Mouse (Mus musculus) cerebellum, adult 9-11 months (tissue): ENCODE measurements at regions not wholly inside any gene's neighbourhood (a gene's known extent, or its start where the extent isn't known, plus 50 kb on each side); places are given as distances from the start of the nearest gene placed in this dataset.

ENCODE experiments used
- DNase-seq: peaks from one replicate; pipeline ENCODE4 v3.0.0; 2022

DNA sequence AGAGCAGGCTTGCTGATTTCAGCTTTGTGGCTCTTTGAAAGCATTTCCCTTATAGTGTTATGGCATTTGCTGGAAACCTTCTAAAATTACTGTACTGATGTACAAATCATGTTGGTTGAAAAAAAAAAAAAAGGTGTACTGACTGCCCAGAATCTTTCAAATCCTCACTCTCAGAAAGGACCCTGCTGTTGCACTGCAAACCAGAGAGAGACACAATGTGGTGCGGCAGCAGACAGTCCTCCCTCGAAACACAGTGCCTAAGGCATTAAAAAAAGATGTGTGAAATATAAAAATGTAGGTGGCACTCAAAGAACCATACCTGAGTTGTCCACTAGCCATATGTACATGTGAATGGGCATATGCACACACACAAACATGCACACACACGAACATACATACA lies 128.3 kb downstream of the Actr3 start:
- DNase-seq = no peak

DNA sequence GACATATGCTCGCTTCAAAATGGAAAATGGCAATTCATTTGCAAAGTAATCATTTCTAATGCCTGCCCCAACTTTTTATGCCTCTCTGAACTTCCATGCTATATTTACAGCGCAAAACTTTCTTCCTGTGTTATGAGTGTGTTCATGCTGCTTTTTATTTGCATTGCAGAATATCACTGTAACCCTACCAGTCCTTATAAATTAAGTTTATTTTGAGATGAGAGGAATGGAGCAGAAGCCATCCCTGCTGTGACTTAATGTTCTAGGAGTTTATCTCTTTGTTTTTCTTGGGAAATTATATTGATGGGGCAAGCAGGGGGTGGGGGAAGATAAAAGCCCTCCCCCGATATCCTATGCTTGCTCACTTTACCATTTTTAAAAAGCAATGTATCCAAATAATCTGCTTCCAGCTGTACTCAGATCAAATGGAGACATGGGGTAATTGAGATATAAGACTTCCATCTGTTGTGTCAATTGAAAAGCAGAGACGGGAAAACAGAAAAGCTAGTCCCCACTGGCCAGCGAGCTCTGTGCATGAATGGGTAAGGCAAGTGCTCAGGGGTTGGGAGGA lies 136.9 kb downstream of the Actr3 start:
- DNase-seq = no peak

DNA sequence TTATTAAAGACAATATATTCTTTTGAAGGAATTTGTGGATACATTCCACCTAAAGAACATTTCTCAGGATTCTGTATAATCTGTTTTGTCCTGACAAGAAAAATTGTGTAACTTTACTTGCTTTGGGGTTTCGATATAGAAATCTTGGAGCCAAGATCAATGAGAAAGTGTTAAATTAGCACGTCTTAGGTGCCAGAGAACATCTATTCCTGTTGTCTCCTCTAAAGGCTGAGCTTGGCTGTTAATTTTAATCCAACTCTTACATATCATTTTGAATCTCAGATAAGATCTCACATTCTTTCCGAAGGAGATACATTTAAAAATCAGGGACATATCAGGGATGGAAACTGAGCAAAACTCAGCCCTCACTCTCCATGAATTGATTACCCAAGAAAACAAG lies 139.9 kb downstream of the Actr3 start:
- no peak for DNase-seq

DNA sequence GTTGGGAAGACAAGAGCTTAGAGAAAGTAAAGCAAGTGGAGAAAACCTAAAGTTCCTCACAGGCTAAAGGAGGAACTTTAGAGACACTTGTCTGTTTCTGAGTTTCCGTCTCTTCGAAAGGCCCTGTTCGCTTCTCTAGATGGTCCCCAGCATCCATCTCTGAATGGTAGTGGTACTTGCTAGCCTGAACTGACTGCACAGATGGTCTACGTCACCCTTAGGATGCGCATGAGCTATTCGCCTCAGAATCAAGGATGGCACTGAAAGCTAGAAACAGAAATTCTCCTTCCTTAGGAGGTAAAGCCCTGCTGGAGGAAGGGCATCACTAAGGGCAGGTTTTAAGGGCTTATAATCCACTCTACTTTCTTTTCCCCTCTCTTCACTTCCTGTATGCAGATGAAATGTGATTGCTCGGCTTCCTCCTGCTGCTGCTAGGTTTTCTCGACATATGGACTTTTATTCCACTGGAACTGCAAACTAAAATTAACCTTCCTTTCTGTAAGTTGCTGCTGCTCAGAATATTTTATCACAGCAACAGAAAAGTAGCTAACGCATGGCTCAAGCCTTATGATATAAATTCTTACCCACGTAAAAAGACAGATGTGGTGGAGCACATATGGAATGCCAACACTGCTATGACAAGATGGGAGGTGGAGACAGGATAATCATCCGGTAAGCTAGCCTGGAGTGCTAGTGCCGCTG lies 145.1 kb downstream of the Actr3 start:
- no peak for DNase-seq

DNA sequence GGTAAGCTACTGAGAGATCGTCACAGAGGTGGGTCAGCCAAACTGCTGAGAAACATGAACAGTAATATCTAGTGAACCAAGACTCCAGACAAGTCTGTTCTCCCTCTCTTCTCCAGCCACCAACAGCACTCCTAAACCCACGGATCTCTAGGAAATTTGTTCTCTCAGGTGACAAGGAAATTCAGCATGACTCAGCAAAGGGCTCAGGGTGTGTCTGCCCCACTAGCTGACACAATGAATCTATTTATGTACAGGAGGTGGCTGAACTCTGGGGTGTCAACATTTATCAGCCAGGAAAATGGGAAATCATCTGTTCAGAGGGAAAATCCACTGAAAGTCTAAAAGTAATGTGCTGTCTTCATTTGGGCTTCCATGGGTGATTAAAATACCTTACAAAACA lies 149.2 kb downstream of the Actr3 start:
- DNase-seq = no peak

DNA sequence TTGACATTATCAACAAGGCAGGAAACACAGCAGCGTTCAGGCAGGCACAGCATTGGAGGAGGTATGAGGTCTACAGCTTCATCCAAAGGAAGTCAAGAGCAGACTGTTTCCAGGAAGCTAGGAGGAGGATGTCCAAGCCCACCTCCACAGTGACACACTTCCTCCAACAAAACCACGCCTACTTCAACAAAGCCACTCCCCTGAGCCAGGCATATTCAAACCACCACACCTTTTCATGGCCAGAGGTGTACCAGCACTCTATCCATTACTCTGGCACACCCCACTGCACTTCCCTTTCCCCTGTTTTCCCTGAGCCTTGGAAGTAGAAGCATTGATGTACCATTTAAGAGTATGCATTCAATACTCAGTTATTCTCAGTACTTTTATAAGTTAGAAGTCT lies 150.8 kb downstream of the Actr3 start:
- DNase-seq = no peak

DNA sequence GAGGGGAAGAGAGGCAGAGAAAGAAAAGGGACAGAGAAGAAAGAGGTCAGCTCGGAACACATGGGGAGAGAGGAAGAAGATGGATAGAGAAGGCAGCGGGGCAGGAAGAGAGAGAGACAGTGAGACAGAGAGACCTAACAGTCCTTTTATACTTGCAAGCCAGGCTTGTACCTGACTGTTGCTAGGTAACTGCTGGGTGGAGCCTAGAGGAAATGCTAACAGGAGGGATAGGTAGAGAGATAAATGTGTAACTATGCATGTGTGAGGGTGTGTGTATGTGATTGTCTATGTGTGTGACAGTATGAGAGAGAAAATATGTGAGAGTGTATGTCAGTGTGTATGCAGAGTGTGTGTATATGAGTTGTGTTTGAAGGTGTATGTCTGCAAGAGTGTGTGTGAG lies 161.8 kb downstream of the Actr3 start:
- DNase-seq = no peak

DNA sequence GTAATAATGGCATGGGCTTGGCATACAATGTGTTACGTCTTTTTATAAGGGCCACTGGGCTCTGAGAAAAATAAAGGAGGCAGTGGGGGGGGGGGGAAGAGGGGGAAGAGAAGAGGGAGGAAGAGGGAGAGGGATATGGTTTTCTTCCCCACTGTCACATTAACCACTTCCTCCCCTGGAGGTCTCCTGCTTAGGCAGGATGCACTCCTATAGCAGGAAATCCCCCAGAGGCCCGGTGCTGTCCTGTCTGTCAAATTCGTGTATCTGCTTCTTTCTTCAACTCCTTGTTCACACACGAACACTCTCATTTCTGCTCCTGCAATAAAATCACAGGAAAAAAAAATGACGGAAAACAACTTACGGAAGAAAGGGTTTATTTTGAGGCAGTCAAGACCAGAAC lies 171.8 kb downstream of the Actr3 start:
- DNase-seq = no peak

DNA sequence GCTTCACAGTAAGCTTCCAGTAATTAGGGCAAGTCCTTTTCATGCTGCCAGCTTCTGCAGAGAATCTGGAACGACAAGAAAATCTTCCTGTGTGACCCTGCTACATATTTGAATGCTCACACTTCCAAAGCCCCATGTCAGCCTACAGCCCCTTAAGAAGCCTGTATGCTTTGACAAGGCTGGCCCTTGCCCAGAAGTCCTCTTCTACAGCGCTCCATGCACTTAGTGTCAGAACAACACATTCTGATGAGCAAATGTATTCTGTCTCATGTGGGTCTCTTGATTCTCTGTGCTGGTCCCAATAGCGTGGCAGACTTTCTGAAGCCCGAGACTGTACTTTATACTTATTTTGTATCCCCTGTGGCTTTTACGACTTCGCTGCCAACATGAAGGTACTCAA lies 172.5 kb downstream of the Actr3 start:
- no peak for DNase-seq

DNA sequence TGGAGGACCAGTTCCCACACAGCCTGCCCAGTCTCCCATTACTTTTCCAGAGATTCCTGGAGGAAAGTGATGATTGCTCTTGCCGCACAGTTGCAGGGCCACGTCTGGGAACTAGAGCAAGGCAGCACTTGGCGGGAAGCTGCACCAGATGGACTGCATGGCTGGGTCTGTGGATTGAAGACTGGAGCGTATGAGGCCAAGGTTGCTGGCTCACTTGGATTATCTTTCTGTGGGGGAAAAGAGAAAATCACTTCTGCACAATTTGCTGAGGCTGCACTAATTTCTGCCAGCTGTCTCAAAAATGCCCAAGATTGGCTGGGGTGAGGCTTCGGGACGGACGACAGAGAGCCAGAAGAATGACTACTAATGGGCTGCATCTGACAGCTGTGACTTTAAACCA lies 193.2 kb downstream of the Actr3 start:
- no peak for DNase-seq

DNA sequence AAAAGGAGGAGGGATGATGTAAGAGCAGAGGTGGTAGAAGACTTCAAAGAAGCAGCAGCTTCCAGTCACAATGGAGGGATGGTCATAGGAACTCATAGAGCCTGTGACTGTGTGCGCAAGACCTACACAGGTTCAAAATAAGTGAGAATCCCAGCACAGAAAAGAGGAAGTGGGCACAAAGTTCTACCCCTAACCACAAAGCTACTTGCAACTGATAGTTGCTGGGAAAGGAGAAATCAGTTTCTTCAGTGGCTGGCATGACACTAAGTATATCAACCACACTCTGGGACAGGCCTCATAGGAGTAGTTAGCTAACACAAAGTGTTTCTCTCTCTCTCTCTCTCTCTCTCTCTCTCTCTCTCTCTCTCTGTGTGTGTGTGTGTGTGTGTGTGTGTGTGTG lies 193.8 kb downstream of the Actr3 start:
- DNase-seq = no peak

DNA sequence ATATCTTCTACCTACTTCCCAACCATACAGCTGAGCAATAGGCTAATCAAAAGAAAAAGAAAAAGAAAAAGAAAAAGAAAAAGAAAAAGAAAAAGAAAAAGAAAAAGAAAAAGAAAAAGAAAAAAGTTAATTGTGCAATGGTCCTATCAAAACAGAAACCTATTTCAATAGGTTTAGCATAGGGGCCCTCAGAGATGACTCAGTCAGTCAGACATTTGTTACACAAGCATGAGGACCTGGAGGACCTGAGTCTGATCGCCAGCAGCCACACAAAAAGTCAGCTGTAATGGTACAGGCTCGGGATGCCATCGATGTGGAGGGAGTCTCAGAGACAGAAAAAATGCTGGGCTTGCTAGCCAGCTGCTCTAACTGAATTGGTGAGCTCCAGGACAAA lies 197.9 kb downstream of the Actr3 start:
- no peak for DNase-seq

DNA sequence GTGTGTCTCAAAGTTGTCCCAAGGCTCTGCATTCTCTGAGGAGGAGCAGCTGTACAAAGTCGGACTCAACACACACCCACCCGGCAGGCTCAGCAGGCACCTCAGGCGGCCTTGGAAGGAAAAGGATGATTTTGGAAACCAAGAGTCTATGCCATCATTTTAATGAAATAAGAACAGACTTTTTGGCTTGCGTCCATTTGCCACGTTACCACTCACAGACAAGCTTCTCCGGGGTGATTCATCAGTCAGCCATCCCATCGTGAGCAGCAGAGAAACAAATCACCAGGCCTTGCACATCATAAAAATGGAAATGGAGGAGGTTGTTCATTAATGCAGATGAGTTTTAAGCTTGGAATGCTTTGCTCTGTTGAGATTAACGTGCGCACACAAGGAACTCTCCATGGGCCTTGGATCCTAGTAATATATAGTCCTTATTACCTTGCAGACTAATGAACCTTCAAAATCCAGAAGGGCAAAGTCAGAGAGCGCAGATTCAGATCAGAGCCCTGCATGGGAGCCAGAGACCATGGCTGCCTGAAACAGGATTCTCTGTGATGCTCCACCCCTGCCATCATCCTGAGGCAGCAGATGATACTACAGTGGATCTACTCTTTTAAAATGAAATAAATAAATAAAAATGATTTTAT lies 198.5 kb downstream of the Actr3 start:
- no peak for DNase-seq

DNA sequence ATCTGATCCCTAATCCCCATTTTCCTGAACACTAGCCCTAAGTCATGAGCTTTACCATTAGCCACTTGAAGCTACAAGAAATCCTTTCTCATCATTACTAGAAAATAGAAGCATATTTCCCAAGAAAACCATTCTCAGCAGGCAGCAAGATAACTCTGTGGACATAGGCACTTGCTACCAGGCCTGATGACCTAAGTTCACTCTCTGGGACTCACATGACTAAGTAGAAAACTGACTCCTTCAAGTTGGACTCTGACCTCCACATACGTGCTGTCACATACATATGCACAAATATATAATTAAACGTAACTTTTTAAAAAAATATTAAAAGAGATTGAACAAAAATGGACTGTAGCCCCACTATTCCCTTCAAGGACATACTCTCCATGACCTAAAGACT lies 200.8 kb downstream of the Actr3 start:
- DNase-seq = no peak

DNA sequence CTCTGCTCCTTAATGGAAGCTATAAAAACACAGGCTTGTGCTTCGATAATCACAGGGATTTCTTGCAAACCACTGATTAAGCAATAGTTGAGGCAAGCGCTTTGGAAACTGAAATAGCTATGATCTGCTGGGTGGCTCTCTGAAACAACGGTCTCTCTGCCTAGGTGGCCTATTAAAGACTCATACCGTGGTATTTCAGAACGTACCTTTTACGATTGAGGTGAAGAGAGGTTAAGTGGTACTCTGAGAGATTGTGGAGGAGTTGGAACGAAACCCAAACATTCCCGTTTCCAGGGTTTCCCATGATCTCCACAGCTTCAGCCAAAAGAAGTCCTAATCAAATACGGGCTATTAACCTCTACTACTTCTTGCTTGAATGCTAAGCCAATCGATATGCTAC lies 212.2 kb downstream of the Actr3 start:
- DNase-seq = no peak

DNA sequence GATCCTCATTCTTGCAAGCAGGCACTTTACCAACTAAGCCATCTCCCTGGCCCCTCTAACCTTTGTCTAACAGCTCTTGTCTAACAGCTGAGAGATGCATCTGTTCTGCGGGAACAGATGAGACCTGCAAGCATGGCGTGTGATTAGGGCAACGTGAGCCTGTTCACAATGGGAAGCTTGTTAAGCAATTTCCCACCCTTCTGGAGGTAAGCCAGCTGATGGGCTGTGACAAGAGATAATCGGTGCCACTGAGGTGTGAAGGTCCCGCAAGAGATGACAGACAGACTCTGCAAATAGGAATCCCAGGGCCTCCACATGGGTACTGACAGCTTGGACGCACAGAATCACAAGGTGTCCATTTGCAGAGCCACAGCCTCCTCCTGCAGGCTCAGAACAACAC lies 219.3 kb downstream of the Actr3 start:
- DNase-seq = no peak

DNA sequence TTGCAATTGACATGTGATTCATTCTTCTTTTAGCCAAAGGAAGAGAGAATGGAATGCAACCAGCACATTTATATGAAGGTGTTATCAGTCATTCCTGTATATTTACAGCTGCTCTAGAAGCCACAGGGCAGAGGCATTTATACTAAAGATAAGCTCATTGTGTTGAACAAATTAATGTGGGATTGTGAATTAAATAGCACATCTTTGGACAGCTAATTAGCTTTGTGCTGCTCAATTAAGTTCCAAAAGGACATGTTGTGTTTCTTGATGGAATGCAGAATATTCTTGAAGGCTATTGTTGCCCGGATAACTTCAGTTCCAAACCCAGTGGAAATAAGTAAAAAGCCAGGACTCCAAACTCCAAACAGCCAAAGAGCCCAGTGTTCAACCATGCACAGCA lies 248.4 kb downstream of the Actr3 start:
- no peak for DNase-seq

DNA sequence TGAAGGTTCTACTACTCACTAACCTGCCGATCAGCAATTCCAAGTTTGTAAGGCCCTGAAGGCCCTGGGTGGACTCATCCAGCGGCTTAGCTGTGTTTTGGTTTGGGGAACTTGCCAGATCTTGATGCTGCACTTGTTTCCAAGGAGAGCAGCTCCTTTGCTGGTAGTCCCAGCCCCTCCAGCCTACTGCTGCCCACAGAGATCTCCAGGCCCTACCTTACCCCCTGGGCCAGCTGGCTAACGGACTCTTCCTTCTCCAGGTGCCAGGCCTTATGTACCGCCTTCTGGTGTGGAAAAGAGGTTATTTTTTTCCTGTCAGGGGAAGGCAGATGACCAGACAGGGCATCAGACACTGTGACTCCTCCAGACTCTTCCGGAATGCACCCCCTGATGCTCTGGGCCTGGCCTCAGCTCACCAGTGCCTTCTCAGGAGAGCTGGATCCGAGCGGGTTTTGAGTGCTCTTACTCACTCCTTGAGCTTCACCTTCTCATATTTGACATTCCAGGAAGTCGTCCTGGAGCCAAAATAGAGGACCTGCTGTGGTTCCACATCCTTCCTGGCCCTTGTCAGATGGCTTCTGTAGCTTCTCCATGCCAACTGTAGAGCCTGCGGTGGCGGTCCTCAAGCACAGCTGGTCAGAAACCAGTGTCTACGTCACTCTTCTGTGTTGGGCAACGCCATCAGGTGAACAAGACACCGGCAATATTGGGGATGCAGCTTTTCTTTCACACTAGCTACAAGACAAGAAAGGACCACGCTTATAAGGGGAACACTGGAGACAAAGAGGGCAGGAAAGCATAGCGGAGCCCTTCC lies 259.2 kb downstream of the Actr3 start:
- DNase-seq = peak; percentile 46

DNA sequence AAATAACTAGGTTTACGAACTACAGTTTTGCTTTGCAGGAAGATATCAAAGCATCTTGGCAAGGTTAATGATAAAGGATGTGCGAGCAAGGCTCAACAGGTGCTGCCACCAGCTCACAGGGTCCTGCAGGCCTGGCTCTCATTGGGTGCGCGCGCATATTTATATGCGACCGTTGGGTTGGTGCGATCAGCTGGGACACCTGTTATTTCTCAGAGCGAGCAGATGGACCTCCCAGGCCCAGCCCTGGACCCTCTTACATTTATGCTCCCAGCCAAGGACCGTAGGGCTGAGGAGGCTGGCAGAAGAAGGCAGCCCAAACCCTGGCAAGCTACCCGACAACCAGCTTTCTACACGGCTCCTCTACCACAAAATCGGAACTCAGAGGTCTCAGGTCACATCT lies 260.8 kb downstream of the Actr3 start:
- no peak for DNase-seq

DNA sequence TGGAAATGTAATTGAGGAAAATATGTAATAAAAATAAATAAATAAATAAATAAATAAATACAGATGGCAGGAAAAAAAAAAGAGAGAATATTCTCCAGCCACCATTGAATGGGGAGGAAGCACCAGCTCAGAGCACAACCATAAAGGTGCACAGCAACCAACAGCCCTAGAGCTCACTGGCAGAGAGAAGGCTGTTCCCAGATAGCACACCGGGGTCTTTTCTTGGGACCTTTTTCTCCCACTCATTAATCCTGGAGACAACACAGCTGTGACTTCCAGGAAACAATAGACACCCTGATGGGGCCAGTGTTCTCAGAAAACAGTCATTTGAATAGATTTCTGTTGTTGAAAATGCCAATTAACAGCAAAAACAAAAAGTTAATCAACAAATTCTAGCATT lies 263.1 kb downstream of the Actr3 start:
- DNase-seq = no peak

DNA sequence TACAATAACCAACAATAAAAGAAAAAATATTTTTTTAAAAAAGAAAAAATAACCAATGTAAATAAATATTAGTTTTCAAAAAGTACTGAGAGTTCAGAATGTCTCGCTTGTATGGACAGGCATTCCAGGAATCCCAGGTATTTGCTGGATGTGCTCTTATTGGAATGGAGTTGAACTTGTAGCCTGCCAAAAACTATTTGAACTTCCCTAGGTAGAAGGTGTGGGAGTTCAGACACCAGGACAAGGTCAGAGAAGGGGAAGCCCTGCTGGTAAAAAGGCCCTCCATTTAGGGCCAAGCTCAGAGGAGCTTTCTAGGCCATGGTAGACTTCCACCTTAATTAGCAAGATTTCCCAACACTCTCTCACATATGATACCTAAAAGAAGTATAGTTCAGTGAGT lies 270.3 kb downstream of the Actr3 start:
- DNase-seq = no peak

DNA sequence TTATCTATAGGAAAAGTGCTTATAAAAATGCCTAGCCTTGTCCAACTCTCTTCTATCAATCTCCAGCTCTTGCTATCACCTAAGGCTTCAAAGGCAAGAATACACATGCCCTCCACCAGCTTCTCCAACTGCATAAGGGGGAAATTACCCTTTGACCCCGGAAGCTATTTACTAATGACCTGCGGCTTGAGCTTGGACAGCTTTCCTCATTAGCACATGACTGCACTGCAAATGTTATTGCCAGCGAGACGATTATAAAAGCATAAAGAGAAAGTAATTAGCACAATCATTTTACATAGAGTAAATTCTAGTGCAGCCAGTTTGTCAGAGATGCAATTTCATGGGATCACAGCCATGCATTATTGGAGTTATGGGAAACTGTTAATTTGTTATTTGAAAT lies 277.0 kb downstream of the Actr3 start:
- DNase-seq = no peak

DNA sequence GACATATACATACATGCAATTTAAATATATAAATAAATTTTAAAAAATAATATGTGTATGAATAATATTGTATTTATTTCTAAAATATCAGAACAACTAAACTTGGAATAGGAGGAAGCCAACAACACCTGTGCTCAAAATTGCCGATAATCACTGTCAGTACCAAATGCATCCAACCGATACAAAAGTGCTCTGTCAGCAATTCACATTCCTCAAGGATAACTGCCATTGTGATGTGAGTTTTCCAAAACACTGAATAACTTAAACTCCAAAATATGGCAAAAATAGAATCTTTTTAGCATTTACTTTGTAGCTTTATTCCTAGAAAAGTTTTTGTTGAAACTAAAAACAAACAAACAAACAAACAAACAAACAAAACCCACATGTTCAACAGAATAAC lies 279.4 kb downstream of the Actr3 start:
- no peak for DNase-seq

DNA sequence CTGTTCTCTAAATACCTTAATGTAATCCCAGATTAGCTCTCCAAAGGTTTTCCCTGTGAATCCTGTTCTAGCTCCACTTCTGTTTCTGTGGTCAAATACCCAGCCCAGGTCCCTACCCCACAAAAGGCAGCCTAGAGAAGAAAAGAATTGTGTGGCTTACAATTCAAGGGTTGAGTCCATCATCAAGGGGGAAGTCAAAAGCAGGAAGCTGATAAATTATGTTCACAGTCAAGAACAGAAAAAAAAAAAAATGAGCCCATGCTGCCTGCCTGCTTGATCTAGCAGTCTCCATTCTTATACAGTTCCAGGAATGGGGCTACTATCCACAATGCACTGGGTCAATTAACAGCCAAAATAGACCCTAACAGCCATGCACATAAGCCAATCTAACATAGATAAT lies 285.7 kb downstream of the Actr3 start:
- DNase-seq = no peak
